Mouse (Mus musculus): Measurements from ENCODE around the gene Ptx4.

GRCm38 (mm10) chr17:25139960-25140359, 19.4 kb downstream of the Ptx4 start:
- no peak for TF ChIP-seq CTCF (IDR thresholded peaks at IDR 0.05; ENCODE audit: low read depth, low read length)
- TF ChIP-seq POLR2A (IDR thresholded peaks at IDR 0.05; ENCODE audit: borderline replicate concordance, low read depth, low read length): no peak

Data from bone marrow macrophage, adult 2 months (primary cell).